Mouse (Mus musculus) myocyte (in vitro differentiated cells): ENCODE measurements around the gene Mtf1. TPM values are rescaled to one million over a fixed set of nuclear protein-coding genes. Genes with fewer than 3 reads are reported as not detected.

Source experiments
- H3K27me3 ChIP-seq: one replicate; pipeline ENCODE4 v1.6.1; 2011; ENCODE audit not compliant: control insufficient read depth, insufficient read depth, insufficient read length
- H3K36me3 ChIP-seq: one replicate; pipeline ENCODE4 v1.6.1; 2011; ENCODE audit not compliant: control insufficient read depth, insufficient read depth
- H3K4me2 ChIP-seq: one replicate; pipeline ENCODE4 v1.6.1; 2011; ENCODE audit warnings: low read depth, control low read depth
- H3K4me3 ChIP-seq: one replicate; pipeline ENCODE4 v1.5.1; 2011; ENCODE audit warnings: mild to moderate bottlenecking, control low read depth, moderate library complexity
- H3K79me2 ChIP-seq: one replicate; pipeline ENCODE4 v1.6.1; 2011; ENCODE audit not compliant: control insufficient read depth, insufficient read depth
- H3ac ChIP-seq: one replicate; pipeline ENCODE4 v1.6.1; 2011; ENCODE audit not compliant: control insufficient read depth, insufficient read length
- CEBPB ChIP-seq: IDR thresholded peaks from 2 replicates; pipeline ENCODE4 v1.6.1; 2011; ENCODE audit warnings: mild to moderate bottlenecking, moderate library complexity; ENCODE audit not compliant: poor library complexity, insufficient read depth, severe bottlenecking
- E2F4 ChIP-seq: IDR thresholded peaks from one replicate; pipeline ENCODE4 v1.6.1; 2011; ENCODE audit warnings: mild to moderate bottlenecking, control low read depth, moderate library complexity; ENCODE audit not compliant: insufficient read depth
- MAX ChIP-seq: IDR thresholded peaks from one replicate; pipeline ENCODE4 v1.6.1; 2011; ENCODE audit warnings: low read depth, mild to moderate bottlenecking, control low read depth
- MYOD1 ChIP-seq, 3 experiments: IDR thresholded peaks; one replicate each; pipeline ENCODE4 v1.6.1; 2011; ENCODE audit warnings: control low read depth in 2 of 3, low read depth in 2 of 3, mild to moderate bottlenecking in 2 of 3, moderate library complexity in 1 of 3; ENCODE audit not compliant: insufficient read length in 2 of 3, control insufficient read depth in 1 of 3
- MYOG ChIP-seq, 3 experiments: IDR thresholded peaks; one replicate each; pipeline ENCODE4 v1.6.1; 2011; ENCODE audit warnings: control low read depth in 2 of 3, low read depth in 2 of 3, mild to moderate bottlenecking in 2 of 3; ENCODE audit not compliant: insufficient read length in 2 of 3, control insufficient read depth in 1 of 3, insufficient read depth in 1 of 3
- POLR2A ChIP-seq: IDR thresholded peaks from one replicate; pipeline ENCODE4 v1.6.1; 2011; ENCODE audit warnings: low read depth, mild to moderate bottlenecking, control low read depth, moderate library complexity; ENCODE audit not compliant: insufficient read length
- POLR2AphosphoS2 ChIP-seq: IDR thresholded peaks from one replicate; pipeline ENCODE4 v1.6.1; 2011; ENCODE audit warnings: low read depth, control low read depth; ENCODE audit not compliant: insufficient read length
- REST ChIP-seq: IDR thresholded peaks from one replicate; pipeline ENCODE4 v1.6.1; 2011; ENCODE audit warnings: mild to moderate bottlenecking, control low read depth, moderate library complexity; ENCODE audit not compliant: insufficient read depth, insufficient read length
- SRF ChIP-seq: IDR thresholded peaks from one replicate; pipeline ENCODE4 v1.6.1; 2011; ENCODE audit warnings: low read depth; ENCODE audit not compliant: control insufficient read depth, insufficient read length
- TCF12 ChIP-seq: IDR thresholded peaks from one replicate; pipeline ENCODE4 v1.6.1; 2011; ENCODE audit warnings: mild to moderate bottlenecking, control low read depth; ENCODE audit not compliant: poor library complexity, insufficient read depth, severe bottlenecking
- TCF3 ChIP-seq: IDR thresholded peaks from one replicate; pipeline ENCODE4 v1.6.1; 2011; ENCODE audit warnings: low read depth, control low read depth; ENCODE audit not compliant: insufficient read length
- USF1 ChIP-seq: IDR thresholded peaks from one replicate; pipeline ENCODE4 v1.6.1; 2011; ENCODE audit warnings: low read depth, mild to moderate bottlenecking, control low read depth, moderate library complexity
- polyA plus RNA-seq: library from polyadenylated mRNA; unstranded; fragments of >200 nt; fragmentation: generic; extraction: Trizol; gene quantifications from one replicate; pipeline ENCODE4 v1.2.1, GENCODE M21; 2012; ENCODE audit warnings: missing spikeins

Mtf1 gene
- polyA plus RNA-seq, 1 experiment = 12.9 TPM

DNA sequence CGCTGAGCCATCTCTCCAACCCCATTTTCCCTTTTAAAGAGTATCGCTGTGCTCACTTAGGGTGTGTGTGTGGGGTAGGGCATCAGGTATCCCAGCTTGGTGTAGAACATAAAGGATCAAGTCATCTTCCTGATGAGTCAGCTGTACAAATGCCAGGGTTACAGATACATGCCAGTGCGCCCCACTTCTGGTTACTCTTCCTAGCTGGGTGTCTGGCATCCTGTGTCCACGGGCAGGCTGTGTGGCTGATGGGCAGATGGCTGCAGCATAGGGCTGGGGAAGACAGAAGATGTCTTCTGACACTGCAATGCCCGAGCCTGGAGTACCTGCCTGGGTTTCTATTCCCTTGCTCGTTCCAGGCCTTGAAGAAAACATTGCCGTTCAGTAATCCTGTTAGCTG lies 20.5 kb upstream of the Mtf1 start:
- no peak overlapping the region for H3ac ChIP-seq
- peaks cover 7% of the 10 kb centered on the region for H3K79me2 ChIP-seq

GRCm38 (mm10) chr4:124782395-124782794 lies 19.5 kb upstream of the Mtf1 start:
- Histone ChIP-seq H3K36me3 (peaks cover 59% of the 10 kb centered on the region), H3K27me3 (no peaks in the 10 kb centered on the region), H3K4me2 (peak overlapping the region; percentile 68), H3K79me2 (no peaks in the 10 kb centered on the region), H3ac (no peak overlapping the region), H3K4me3 (no peak overlapping the region)
- TF ChIP-seq REST (no peak), MYOG (IDR thresholded peaks at IDR 0.05; ENCODE audit: control insufficient read depth in 1 of 3, insufficient read depth in 1 of 3, insufficient read length in 2 of 3, low read depth in 2 of 3) (peak in 2 of 3 experiments; percentile 71 to 90), MYOD1 (IDR thresholded peaks at IDR 0.05; ENCODE audit: control insufficient read depth in 1 of 3, insufficient read length in 2 of 3, low read depth in 2 of 3) (peak; percentile 81 to 94 (median 84)), POLR2AphosphoS2 (no peak), TCF12 (peak; percentile 44), CEBPB (no peak)

More for the DNA sequence above, 20.5 kb upstream of the Mtf1 start:
- TF ChIP-seq TCF3 = no peak
- TF ChIP-seq POLR2AphosphoS2 = no peak
- peak in 1 of 3 experiments; percentile 14 for TF ChIP-seq MYOG (IDR thresholded peaks at IDR 0.05; ENCODE audit: control insufficient read depth in 1 of 3, insufficient read depth in 1 of 3, insufficient read length in 2 of 3, low read depth in 2 of 3)
- Histone ChIP-seq H3K27me3 (no peaks in the 10 kb centered on the region), H3K4me2 (no peak overlapping the region), H3K36me3 (peaks cover 53% of the 10 kb centered on the region), H3K4me3 (no peak overlapping the region)

GRCm38 (mm10) chr4:124783937-124784336 lies 18.0 kb upstream of the Mtf1 start:
- Histone ChIP-seq H3K4me3 (no peak overlapping the region), H3ac (no peak overlapping the region), H3K79me2 (no peaks in the 10 kb centered on the region), H3K4me2 (no peak overlapping the region), H3K27me3 (no peaks in the 10 kb centered on the region), H3K36me3 (peaks cover 70% of the 10 kb centered on the region)
- TF ChIP-seq POLR2AphosphoS2 = no peak
- no peak for TF ChIP-seq SRF
- TF ChIP-seq TCF3 = no peak
- TF ChIP-seq MYOD1 (IDR thresholded peaks at IDR 0.05; ENCODE audit: control insufficient read depth in 1 of 3, insufficient read length in 2 of 3, low read depth in 2 of 3) = no peak
- no peak for TF ChIP-seq REST
- no peak for TF ChIP-seq TCF12
- TF ChIP-seq CEBPB = no peak
- TF ChIP-seq POLR2A = no peak
- no peak for TF ChIP-seq MAX
- no peak for TF ChIP-seq MYOG (IDR thresholded peaks at IDR 0.05; ENCODE audit: control insufficient read depth in 1 of 3, insufficient read depth in 1 of 3, insufficient read length in 2 of 3, low read depth in 2 of 3)
- TF ChIP-seq USF1 = no peak
- no peak for TF ChIP-seq E2F4

GRCm38 (mm10) chr4:124790013-124790412 lies 11.9 kb upstream of the Mtf1 start:
- H3ac ChIP-seq = no peak overlapping the region
- H3K4me2 ChIP-seq = no peak overlapping the region
- H3K27me3 ChIP-seq = no peaks in the 10 kb centered on the region
- no peak overlapping the region for H3K4me3 ChIP-seq
- no peaks in the 10 kb centered on the region for H3K79me2 ChIP-seq
- peaks cover 51% of the 10 kb centered on the region for H3K36me3 ChIP-seq
- no peak for TF ChIP-seq POLR2A
- TF ChIP-seq MAX = no peak
- no peak for TF ChIP-seq TCF12
- TF ChIP-seq E2F4 = no peak
- no peak for TF ChIP-seq CEBPB
- TF ChIP-seq TCF3 = no peak
- TF ChIP-seq USF1 = no peak
- no peak for TF ChIP-seq MYOG (IDR thresholded peaks at IDR 0.05; ENCODE audit: control insufficient read depth in 1 of 3, insufficient read depth in 1 of 3, insufficient read length in 2 of 3, low read depth in 2 of 3)
- TF ChIP-seq POLR2AphosphoS2 = no peak
- TF ChIP-seq REST = no peak
- no peak for TF ChIP-seq MYOD1 (IDR thresholded peaks at IDR 0.05; ENCODE audit: control insufficient read depth in 1 of 3, insufficient read length in 2 of 3, low read depth in 2 of 3)
- TF ChIP-seq SRF = no peak

- peaks cover 50% of the 10 kb centered on the region for H3K36me3 ChIP-seq
- H3K4me2 ChIP-seq = no peak overlapping the region
- no peak for TF ChIP-seq TCF3
- no peak for TF ChIP-seq USF1
- no peak for TF ChIP-seq POLR2AphosphoS2
- no peak for TF ChIP-seq SRF
- H3K4me3 ChIP-seq = no peak overlapping the region
- no peak overlapping the region for H3ac ChIP-seq
- H3K27me3 ChIP-seq = no peaks in the 10 kb centered on the region
- H3K79me2 ChIP-seq = no peaks in the 10 kb centered on the region
Observed at GRCm38 (mm10) chr4:124792114-124792513, 9.8 kb upstream of the Mtf1 start.

GRCm38 (mm10) chr4:124796141-124796540 lies 5.8 kb upstream of the Mtf1 start:
- Histone ChIP-seq H3K4me2 (no peak overlapping the region), H3K4me3 (no peak overlapping the region), H3K27me3 (no peaks in the 10 kb centered on the region), H3ac (no peak overlapping the region), H3K36me3 (peaks cover 41% of the 10 kb centered on the region), H3K79me2 (no peaks in the 10 kb centered on the region)
- TF ChIP-seq REST = no peak
- TF ChIP-seq MYOD1 (IDR thresholded peaks at IDR 0.05; ENCODE audit: control insufficient read depth in 1 of 3, insufficient read length in 2 of 3, low read depth in 2 of 3) = no peak
- TF ChIP-seq POLR2A = no peak
- TF ChIP-seq MYOG (IDR thresholded peaks at IDR 0.05; ENCODE audit: control insufficient read depth in 1 of 3, insufficient read depth in 1 of 3, insufficient read length in 2 of 3, low read depth in 2 of 3) = no peak
- TF ChIP-seq TCF3 = no peak
- TF ChIP-seq SRF = no peak
- no peak for TF ChIP-seq E2F4
- no peak for TF ChIP-seq MAX
- TF ChIP-seq POLR2AphosphoS2 = no peak
